Mouse (Mus musculus): ENCODE results near the gene Plcd3.

DNA sequence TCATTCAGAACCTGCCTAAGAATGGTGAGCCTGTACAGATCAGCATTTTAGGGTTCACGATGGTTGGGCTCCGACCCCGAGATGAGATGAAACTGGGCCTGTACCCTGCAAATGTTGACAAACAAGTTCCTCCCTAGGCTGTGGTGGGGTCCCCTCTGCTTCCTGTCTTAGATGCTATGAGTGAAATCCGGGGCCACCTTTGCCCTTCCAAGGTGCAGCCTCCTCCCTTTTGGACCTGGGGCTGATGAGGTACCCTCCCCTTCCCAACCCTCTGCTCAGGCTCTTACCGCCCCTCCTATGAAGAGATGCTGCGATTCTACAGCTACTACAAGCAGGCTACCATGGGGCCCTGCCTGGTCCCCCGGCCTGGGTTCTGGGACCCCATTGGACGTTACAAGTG, 2.2 kb upstream of the Plcd3 start:
- TF ChIP-seq CTCF (IDR thresholded peaks at IDR 0.05; ENCODE audit: low read depth, low read length) (no peak), POLR2A (IDR thresholded peaks at IDR 0.05; ENCODE audit: extremely low read depth, insufficient read depth, low read length) (no peak)
